Mouse (Mus musculus) forebrain, embryonic 16.5 days (tissue): ENCODE measurements around the gene Spns2. TPM values are rescaled to one million over a fixed set of nuclear protein-coding genes. Genes with fewer than 3 reads are reported as not detected.
"Not testable (repeated sequence)": the region's sequence is repeated elsewhere in the genome, so short reads cannot be mapped to it uniquely, and the experiment has no call there.

Experiments used
- ATAC-seq: fragments of 200-750 bp; cut with Nextera tagmentation; 2 replicates; pipeline ENCODE4 v1.8.0; 2017; ENCODE audit warnings: mild to moderate bottlenecking, moderate library complexity
- H3K27ac ChIP-seq: fragments of 300-500 bp; sonication (generic); 2 replicates; pipeline ENCODE4 v1.5.1; 2014; ENCODE audit warnings: low read length, control low read depth
- H3K27me3 ChIP-seq: fragments of 300-500 bp; sonication (generic); replicated peaks from 2 replicates; pipeline ENCODE4 v1.6.1; 2014; ENCODE audit warnings: low read length; ENCODE audit not compliant: control insufficient read depth, insufficient read depth
- H3K36me3 ChIP-seq: fragments of 300-500 bp; sonication (generic); 2 replicates; pipeline ENCODE4 v1.6.1; 2014; ENCODE audit not compliant: control insufficient read depth, insufficient read depth
- H3K4me1 ChIP-seq: fragments of 300-500 bp; sonication (generic); replicated peaks from 2 replicates; pipeline ENCODE4 v1.6.1; 2014; ENCODE audit warnings: low read length; ENCODE audit not compliant: control insufficient read depth, insufficient read depth
- H3K4me2 ChIP-seq: fragments of 300-500 bp; sonication (generic); 2 replicates; pipeline ENCODE4 v1.6.1; 2014; ENCODE audit warnings: mild to moderate bottlenecking, low read length, control low read depth
- H3K4me3 ChIP-seq: fragments of 300-500 bp; sonication (generic); replicated peaks from 2 replicates; pipeline ENCODE4 v1.5.1; 2014; ENCODE audit warnings: mild to moderate bottlenecking, low read length, control low read depth
- H3K9ac ChIP-seq: fragments of 300-500 bp; sonication (generic); replicated peaks from 2 replicates; pipeline ENCODE4 v1.6.1; 2014; ENCODE audit warnings: low read depth, low read length, control low read depth
- H3K9me3 ChIP-seq: fragments of 300-500 bp; sonication (generic); 2 replicates; pipeline ENCODE4 v1.6.1; 2016; ENCODE audit warnings: low read length; ENCODE audit not compliant: control insufficient read depth
- WGBS: fragments of 180-500 bp; shearing (Covaris S2); extraction: QIAGEN DNeasy Blood & Tissue Kit; methylation state at CpG from one replicate; pipeline ENCODE4 v1.1.7; 2014; 5-methylcytosine and 5-hydroxymethylcytosine counted together
- polyA plus RNA-seq: library from polyadenylated mRNA; unstranded; fragments of >200 nt; fragmentation: Nextera tagmentation; extraction: Ambion mirVana; gene quantifications from 2 replicates; pipeline ENCODE4 v1.2.1, GENCODE M21; 2015

The Spns2 gene
- polyA plus RNA-seq, 1 experiment from 2014 or later: 9.3 TPM

DNA sequence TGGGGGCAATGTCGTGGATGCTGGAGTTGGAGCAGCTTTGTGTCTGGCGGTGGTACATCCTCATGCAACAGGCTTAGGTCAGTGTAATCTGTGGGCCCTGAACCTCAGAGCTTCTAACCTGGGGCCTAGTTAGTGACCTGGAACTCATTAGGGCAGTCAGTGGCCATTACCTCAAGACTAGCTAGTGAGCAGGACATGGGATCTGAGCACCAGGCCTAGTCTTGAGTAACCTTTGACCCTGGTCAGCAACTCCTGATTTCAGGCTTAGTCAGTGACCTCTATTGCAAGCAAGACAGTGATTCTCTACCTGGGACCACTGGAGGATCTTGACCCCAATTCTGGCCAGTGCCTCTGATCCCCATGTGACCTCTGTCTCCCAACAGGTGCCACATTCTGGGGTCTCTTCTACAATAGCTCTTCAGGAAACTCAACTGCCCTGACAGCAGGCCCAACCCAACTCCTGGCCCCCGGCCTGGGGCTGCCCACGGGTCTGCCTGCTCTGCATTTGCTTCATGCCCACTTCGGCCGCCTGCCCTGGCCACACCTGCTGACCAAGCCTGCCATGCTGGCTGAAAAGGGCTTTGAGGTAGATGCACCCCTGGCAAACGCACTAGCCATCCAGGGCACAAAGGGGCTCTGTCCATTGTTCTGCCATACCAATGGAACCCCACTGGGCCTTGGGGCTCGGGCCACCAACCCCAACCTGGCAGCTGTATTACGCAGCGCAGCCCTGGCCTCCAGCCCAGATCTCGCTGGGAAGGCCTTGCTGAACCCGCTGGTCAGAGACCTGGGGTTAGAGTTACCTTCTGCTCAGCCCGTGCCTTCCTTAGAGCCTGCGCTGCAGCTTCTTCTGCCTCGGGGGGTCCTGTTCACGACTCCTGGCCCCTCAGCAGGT, 52.7 kb downstream of the Spns2 start:
- no peaks in the 10 kb centered on the region for H3K36me3 ChIP-seq
- WGBS: 72% methylated on average over 16 of the region's 16 CpGs
- H3K4me3 ChIP-seq: no peak overlapping the region
- ATAC-seq: no peak
- no peaks in the 10 kb centered on the region for H3K9me3 ChIP-seq
- no peak overlapping the region for H3K9ac ChIP-seq
- peaks cover 7% of the 10 kb centered on the region for H3K4me1 ChIP-seq
- no peaks in the 10 kb centered on the region for H3K27me3 ChIP-seq
- no peak overlapping the region for H3K4me2 ChIP-seq
- no peak overlapping the region for H3K27ac ChIP-seq

DNA sequence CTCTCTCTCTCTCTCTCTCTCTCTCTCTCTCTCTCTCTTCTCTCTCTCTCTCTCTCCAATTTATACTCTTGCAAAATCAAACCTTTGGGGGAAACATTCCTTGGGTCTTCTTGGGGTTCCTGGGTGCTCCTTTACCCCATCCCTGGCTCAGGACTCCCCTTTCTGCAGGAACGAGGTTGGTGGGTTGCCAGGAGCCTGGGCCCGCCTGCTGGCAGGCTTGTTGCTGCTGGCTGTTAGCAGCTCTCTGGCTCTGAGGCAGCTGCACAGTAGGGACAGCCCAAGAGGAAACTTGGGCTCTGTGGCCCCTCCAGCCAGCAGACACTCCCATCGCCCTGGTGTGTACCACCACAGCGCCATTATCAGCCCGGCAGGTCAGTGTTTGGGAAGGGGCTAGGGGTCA, 53.4 kb downstream of the Spns2 start:
- H3K4me3 ChIP-seq: no peak overlapping the region
- H3K36me3 ChIP-seq: no peaks in the 10 kb centered on the region
- no peak overlapping the region for H3K27ac ChIP-seq
- H3K4me1 ChIP-seq: peaks cover 3% of the 10 kb centered on the region; the same call in 1 of the 2 replicates
- H3K9me3 ChIP-seq: no peaks in the 10 kb centered on the region
- H3K4me2 ChIP-seq: no peak overlapping the region
- ATAC-seq: no peak
- H3K9ac ChIP-seq: no peak overlapping the region
- H3K27me3 ChIP-seq: no peaks in the 10 kb centered on the region
- 73% methylated on average over 5 of the region's 5 CpGs for WGBS

DNA sequence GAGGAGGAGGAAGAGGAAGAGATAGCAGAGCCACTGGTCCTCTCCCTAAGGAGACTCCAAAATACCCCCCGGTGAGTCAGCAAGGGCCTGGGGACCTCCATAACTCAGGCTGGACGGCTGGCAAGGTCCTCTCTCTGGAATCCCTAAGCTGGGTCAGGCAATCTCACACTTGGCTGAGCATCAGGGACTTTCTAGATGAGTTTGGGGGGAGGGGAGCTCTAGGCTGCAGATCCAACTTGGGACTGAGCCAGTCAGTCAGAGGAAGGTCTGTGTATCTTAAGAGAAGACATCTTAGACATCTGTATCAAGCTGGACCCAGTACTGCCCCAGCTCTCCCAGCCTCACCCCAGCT, 54.0 kb downstream of the Spns2 start:
- peaks cover 3% of the 10 kb centered on the region; the same call in 1 of the 2 replicates for H3K4me1 ChIP-seq
- H3K4me2 ChIP-seq: no peak overlapping the region
- no peak for ATAC-seq
- H3K27me3 ChIP-seq: no peaks in the 10 kb centered on the region
- H3K27ac ChIP-seq: no peak overlapping the region
- H3K36me3 ChIP-seq: no peaks in the 10 kb centered on the region
- no peak overlapping the region for H3K9ac ChIP-seq
- H3K9me3 ChIP-seq: no peaks in the 10 kb centered on the region
- no peak overlapping the region for H3K4me3 ChIP-seq
- 50% methylated on average over 2 of the region's 2 CpGs for WGBS

DNA sequence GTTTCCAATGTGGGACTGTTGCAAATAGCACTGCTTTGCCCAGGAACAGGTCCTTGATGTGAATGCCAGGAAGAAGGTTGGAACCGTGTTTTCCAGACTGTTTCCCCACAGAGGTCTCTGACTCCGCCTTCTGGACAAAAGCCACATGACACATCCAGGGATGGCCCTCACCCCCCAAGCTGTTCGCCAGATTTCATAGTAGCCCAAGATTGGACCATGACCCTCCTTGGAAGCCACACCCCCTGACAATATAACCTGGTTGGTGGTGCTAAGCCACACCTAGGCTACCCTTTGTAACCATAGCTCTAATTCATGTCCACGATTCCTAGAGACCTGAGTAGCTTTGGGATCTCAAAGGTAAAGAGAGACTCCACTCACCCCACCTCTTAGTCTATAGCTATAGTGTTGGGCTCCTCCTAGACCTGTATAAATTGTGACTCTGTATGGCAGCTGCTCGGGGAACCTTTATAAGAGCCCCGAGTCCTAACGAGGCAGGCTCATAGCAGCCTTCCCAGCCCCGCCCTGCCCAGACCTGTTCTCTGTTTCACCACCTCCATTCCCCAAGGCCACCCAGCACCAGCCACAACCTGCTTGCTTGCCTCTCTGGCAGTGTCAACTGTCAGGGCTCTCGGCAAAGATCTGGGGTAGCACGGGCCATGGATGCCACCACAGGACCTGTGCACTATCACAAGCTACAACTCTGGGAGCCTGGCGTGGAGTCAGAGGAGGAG, 54.6 kb downstream of the Spns2 start, which contains the start of gene Ggt6:
Gene Ggt6 (plus strand): TSS at position 564 of the 731 bp plus-strand sequence.
- WGBS: 60% methylated on average over 11 of the region's 11 CpGs
- Histone ChIP-seq H3K27ac (no peak within 1 kb of the TSS), H3K4me3 (no peak within 1 kb of the TSS), H3K4me1 (peaks cover 3% of the 10 kb centered on the region; the same call in 1 of the 2 replicates), H3K27me3 (no peaks in the 10 kb centered on the region), H3K9me3 (no peaks in the 10 kb centered on the region), H3K36me3 (no peaks in the 10 kb centered on the region), H3K9ac (no peak within 1 kb of the TSS), H3K4me2 (no peak within 1 kb of the TSS)
- ATAC-seq: no peak

DNA sequence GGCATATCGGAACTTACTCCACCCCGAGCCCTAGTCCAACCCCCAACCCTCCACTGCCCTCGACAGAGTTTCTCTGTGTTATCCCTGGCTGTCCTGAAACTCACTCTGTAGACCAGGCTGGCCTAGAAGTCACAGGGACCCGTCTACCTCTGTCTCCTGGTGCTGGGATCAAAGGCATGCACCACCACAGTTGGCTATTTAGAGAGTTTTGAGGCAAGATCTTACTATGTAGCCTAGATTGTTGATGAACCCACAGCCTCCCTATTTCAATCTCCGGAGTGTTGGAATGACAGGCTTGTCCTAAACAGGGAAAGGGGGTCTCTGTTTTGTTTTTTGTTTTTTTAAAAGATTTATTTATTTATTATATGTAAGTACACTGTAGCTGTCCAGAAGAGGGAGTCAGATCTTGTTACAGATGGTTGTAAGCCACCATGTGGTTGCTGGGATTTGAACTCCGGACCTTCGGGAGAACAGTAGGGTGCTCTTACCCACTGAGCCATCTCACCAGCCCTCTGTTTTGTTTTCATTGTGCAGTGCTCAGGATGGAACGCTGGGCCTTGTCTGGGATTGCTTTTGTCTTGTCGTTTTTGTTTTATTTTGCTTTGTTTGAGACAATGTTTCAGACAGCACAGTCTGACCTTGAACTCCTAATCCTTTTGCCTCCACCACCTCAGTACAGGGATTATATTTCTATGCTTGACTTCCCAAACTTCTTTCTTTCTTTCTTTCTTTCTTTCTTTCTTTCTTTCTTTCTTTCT, 59.2 kb downstream of the Spns2 start:
- H3K36me3 ChIP-seq, ATAC-seq, H3K4me1 ChIP-seq, H3K9me3 ChIP-seq, H3K9ac ChIP-seq, H3K27me3 ChIP-seq, H3K27ac ChIP-seq, H3K4me3 ChIP-seq, H3K4me2 ChIP-seq: not testable (repeated sequence)
- 64% methylated on average over 9 of the region's 9 CpGs for WGBS

DNA sequence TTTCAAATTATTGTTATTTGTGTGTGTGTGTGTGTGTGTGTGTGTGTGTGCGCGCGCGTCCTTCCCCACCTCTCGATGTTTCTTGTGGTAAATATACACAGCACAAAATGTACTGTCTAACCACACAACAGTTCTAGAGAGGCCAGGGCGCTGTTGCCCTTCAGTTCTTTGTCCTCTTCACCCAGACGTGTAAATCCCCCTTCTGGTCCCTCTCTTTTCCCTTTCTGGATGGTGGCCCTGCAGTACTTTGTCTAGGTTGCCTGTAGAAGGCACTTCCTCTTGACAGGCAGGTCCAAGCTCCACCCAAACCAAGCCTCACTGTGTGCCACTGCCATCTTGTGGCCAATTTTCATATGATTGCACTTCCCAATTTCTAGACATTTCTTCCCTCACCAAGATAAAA, 60.4 kb downstream of the Spns2 start:
- no peak overlapping the region for H3K27ac ChIP-seq
- no peaks in the 10 kb centered on the region for H3K36me3 ChIP-seq
- WGBS: 45% methylated on average over 7 of the region's 7 CpGs
- 0 out of 2 replicates have a peak overlapping the region, but pooled peaks have one; percentile 28 for H3K4me2 ChIP-seq
- no peaks in the 10 kb centered on the region for H3K4me1 ChIP-seq
- no peak overlapping the region for H3K4me3 ChIP-seq
- no peak overlapping the region for H3K9ac ChIP-seq
- peak; percentile 58 for ATAC-seq
- no peaks in the 10 kb centered on the region for H3K27me3 ChIP-seq
- no peaks in the 10 kb centered on the region; the same call in 1 of the 2 replicates for H3K9me3 ChIP-seq

DNA sequence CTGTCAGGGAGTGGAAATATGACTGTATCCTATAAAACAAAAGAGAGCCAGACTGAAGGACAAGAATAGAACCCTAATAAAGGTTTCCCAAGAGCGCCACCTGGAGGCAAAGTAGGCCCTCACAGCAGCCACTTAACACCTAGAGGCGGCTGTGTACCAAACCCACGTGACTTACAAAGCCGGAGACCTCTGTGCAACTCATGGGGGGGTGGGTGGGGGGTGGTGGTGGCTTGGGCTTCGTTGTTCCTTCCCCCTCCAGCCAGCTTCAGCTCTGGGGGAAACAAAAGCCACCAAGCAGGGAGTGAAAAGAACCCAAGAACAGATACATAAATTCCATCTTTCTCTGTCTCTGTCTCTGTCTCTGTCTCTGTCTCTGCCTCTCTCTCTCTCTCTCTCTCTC, 61.0 kb downstream of the Spns2 start:
- Histone ChIP-seq H3K27ac (no peak overlapping the region), H3K9me3 (no peaks in the 10 kb centered on the region; the same call in 1 of the 2 replicates), H3K9ac (no peak overlapping the region), H3K4me2 (no peak overlapping the region), H3K4me3 (no peak overlapping the region), H3K4me1 (no peaks in the 10 kb centered on the region), H3K27me3 (no peaks in the 10 kb centered on the region), H3K36me3 (no peaks in the 10 kb centered on the region)
- WGBS: 2% methylated on average over 5 of the region's 5 CpGs
- no peak; the same call in 1 of the 2 replicates for ATAC-seq

DNA sequence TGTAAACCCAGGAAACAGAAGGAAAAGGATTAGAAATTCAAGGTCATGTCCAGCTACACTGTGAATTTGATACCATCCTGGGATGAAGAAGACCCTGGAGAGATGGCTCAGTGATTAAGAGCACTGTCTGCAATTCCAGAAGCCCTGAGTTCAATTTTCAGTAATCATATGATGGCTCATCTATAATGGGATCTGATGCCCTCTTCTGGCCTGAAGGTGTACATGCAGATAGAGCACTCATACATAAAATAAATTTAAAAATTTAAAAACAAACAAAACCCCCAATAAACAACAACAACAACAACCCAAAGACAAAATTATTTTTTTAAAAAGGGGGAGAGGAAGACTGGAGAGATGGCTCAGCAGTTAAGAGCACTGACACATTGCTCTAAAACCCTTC, 62.8 kb downstream of the Spns2 start:
- Histone ChIP-seq H3K4me2 (no peak overlapping the region), H3K4me3 (no peak overlapping the region), H3K4me1 (no peaks in the 10 kb centered on the region), H3K9ac (no peak overlapping the region), H3K9me3 (no peaks in the 10 kb centered on the region; the same call in 1 of the 2 replicates), H3K36me3 (no peaks in the 10 kb centered on the region), H3K27ac (no peak overlapping the region), H3K27me3 (no peaks in the 10 kb centered on the region)
- ATAC-seq: no peak

DNA sequence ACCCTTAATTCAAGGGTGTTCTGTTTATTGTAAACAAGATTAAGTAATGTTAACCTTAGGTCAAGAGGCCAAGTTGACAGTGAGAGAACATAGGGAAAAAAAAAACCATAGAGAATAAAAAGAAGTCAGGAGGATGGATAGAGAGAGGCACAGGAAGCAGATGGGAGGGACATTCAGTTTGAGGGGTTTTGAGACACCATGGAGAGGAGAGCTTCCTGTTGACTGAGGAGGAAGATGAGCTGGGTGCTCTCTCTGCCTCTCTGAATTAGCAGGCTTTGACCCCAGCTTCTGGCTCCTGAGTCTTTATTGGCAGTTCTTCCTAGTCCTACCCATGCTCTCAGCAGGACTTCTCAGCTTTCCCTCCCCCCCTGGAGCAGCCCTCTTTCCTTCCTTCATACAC, 64.5 kb downstream of the Spns2 start:
- H3K9me3 ChIP-seq: no peaks in the 10 kb centered on the region; the same call in 1 of the 2 replicates
- no peak for ATAC-seq
- H3K4me3 ChIP-seq: no peak overlapping the region
- H3K4me2 ChIP-seq: no peak overlapping the region
- no peak overlapping the region for H3K27ac ChIP-seq
- no peaks in the 10 kb centered on the region for H3K27me3 ChIP-seq
- H3K36me3 ChIP-seq: no peaks in the 10 kb centered on the region
- H3K4me1 ChIP-seq: no peaks in the 10 kb centered on the region
- H3K9ac ChIP-seq: no peak overlapping the region
